Mouse (Mus musculus) liver, adult 2 months (tissue): ENCODE results near the gene Pheta2. TPM values are rescaled to one million over a fixed set of nuclear protein-coding genes. Genes with fewer than 3 reads are reported as not detected.

Experiments
- DNase-seq: peaks from one replicate; pipeline ENCODE4 v3.0.0-alpha.2; 2011; ENCODE audit warnings: low read depth, low spot score; ENCODE audit errors: extremely low read depth
- H3K27ac ChIP-seq: fragments of 200-500 bp; replicated peaks from 2 replicates; pipeline ENCODE4 v1.5.1; 2012; ENCODE audit warnings: low read depth, mild to moderate bottlenecking, control low read depth, inconsistent platforms, low read length; ENCODE audit not compliant: insufficient read depth
- H3K27me3 ChIP-seq: fragments of 200-500 bp; 2 replicates; pipeline ENCODE4 v1.6.1; 2012; ENCODE audit warnings: mild to moderate bottlenecking, moderate library complexity, low read length, inconsistent platforms; ENCODE audit not compliant: control insufficient read depth, insufficient read depth
- H3K36me3 ChIP-seq: fragments of 200-500 bp; 2 replicates; pipeline ENCODE4 v1.6.1; 2012; ENCODE audit warnings: low read length, inconsistent platforms; ENCODE audit not compliant: control insufficient read depth, insufficient read depth
- H3K4me1 ChIP-seq: fragments of 200-500 bp; 2 replicates; pipeline ENCODE4 v1.6.1; 2011; ENCODE audit warnings: low read length; ENCODE audit not compliant: control insufficient read depth, insufficient read depth
- H3K4me3 ChIP-seq: fragments of 200-500 bp; 2 replicates; pipeline ENCODE4 v1.5.1; 2011; ENCODE audit warnings: low read depth, mild to moderate bottlenecking, control low read depth, low read length, moderate library complexity; ENCODE audit not compliant: insufficient read depth
- H3K79me2 ChIP-seq: fragments of 200-500 bp; 2 replicates; pipeline ENCODE4 v1.6.1; 2012; ENCODE audit warnings: inconsistent platforms, mild to moderate bottlenecking, low read length, moderate library complexity; ENCODE audit not compliant: control insufficient read depth, insufficient read depth
- H3K9ac ChIP-seq: fragments of 200-500 bp; 2 replicates; pipeline ENCODE4 v1.6.1; 2012; ENCODE audit warnings: low read depth, mild to moderate bottlenecking, control low read depth, inconsistent platforms, low read length
- CTCF ChIP-seq: fragments of 200-500 bp; IDR thresholded peaks from 2 replicates; pipeline ENCODE4 v1.5.1; 2011; ENCODE audit warnings: low read depth, low read length, control low read depth
- POLR2A ChIP-seq: fragments of 200-500 bp; IDR thresholded peaks from 2 replicates; pipeline ENCODE4 v1.6.1; 2011; ENCODE audit warnings: low read length, control low read depth; ENCODE audit not compliant: insufficient read depth; ENCODE audit errors: extremely low read depth
- WGBS: fragments of 180-500 bp; shearing (Covaris S2); methylation state at CpG from one replicate; pipeline ENCODE4 v1.1.7; 2018; 5-methylcytosine and 5-hydroxymethylcytosine counted together
- polyA plus RNA-seq: library from polyadenylated mRNA; depleted of rRNA; stranded (reverse); fragments of >200 nt; gene quantifications from 2 replicates; pipeline ENCODE4 v1.2.3, GENCODE M21; 2012
- total RNA-seq: library from RNA; depleted of rRNA; stranded (reverse); fragments of >200 nt; gene quantifications from 2 replicates; pipeline ENCODE4 v1.2.3, GENCODE M21; 2014

Gene Pheta2
- total and polyA plus RNA-seq, 2 experiments, result 0.09 to 0.10 TPM

DNA sequence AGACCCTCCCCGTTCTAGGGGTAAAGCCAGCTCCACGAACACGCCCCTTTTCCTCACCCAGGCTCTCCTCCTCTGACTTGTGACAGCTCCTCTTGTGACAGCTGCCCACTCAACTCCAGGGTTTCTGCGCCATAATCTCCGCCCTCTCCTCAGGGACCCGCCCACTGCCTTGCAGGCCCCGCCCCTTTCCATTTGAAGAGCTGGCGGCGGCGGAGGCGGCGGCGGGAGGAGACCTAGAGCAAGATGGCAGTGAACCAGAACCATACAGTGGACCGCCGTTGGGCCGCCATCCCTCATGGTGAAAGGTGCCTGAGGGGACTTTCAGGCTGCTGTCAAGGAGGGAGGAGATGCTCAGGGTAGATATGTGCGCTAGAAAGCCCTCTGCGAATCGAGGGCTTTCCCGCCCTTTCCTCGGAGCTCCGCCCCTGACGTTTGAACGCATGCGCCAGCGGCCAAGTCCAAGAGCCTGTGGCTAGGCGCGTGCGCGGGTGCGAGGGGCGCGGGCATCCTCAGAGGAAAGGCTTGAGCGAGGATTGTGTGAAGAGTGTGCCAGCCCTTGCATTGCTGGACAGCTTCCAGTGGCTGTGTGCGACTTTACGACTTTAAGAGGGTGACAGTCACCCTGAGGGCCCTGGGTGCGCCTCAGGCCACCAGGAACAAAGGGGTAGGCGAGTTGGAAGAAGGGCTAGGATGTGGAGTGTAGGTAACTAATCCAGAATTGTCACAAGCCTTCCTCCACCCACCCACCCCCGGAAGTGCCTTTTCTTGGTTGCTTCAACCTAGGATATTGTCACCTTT lies 39.8 kb upstream of the Pheta2 start, which contains the start of gene Wbp2nl:
TSS of gene Wbp2nl (plus strand) at position 191 of the 798 bp plus-strand sequence.
- H3K9ac ChIP-seq, result no peak within 1 kb of the TSS
- H3K79me2 ChIP-seq, result no peaks in the 10 kb centered on the region
- no peak for DNase-seq
- no peak for TF ChIP-seq CTCF
- no peak for TF ChIP-seq POLR2A
- 72% methylated on average over 39 of the region's 39 CpGs for WGBS
- H3K27me3 ChIP-seq, result peaks cover 3% of the 10 kb centered on the region; the same call in 1 of the 2 replicates
- no peaks in the 10 kb centered on the region for H3K4me1 ChIP-seq
- H3K27ac ChIP-seq, result no peak within 1 kb of the TSS
- H3K36me3 ChIP-seq, result no peaks in the 10 kb centered on the region
- H3K4me3 ChIP-seq, result no peak within 1 kb of the TSS

DNA sequence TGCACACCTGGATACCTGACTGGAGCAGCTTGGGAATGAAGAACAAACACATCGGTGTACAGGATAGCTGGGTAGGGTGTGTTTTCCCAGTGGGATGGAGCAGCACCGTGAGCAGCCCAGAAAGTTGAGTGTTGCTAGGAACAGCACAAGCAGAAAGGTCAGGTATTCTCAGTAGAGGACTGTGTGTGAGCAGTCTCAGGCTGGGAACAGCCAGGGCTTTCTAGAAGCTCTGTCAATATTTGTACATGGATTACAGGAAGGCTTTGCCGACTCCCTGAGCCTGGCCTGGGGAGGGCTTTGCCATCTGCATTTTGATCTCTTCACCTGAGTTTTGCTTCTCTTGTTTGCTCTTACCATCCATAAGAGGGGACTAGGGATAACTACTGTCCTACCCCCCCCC lies 31.6 kb upstream of the Pheta2 start:
- H3K36me3 ChIP-seq, result no peaks in the 10 kb centered on the region
- 21% methylated on average over 3 of the region's 3 CpGs for WGBS
- H3K27ac ChIP-seq, result no peak overlapping the region
- H3K27me3 ChIP-seq, result no peaks in the 10 kb centered on the region
- H3K4me1 ChIP-seq, result no peaks in the 10 kb centered on the region
- no peak overlapping the region for H3K4me3 ChIP-seq
- TF ChIP-seq POLR2A (no peak), CTCF (no peak)
- no peak for DNase-seq
- no peak overlapping the region for H3K9ac ChIP-seq
- H3K79me2 ChIP-seq, result no peaks in the 10 kb centered on the region

DNA sequence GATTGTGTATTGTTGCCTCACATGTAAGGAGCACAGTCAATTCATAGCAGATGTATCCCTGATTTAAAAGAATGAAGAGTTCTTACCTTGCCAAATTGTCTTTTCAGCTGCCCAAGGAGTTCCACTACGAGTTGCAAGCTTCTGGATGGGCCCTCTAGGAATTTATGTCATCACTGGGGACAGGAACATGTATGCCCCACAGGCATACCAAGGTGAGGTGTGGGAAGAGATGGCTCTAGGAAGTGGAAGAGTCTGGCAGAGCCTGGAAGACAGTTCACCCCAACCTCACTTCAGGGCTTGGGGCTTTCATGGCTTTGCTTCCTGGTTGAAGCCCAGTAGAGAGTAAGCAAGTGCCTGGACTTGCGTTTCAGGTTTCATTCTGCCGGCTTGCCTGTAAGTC lies 30.3 kb upstream of the Pheta2 start:
- Histone ChIP-seq H3K9ac (no peak overlapping the region), H3K27ac (no peak overlapping the region), H3K4me3 (no peak overlapping the region), H3K36me3 (no peaks in the 10 kb centered on the region), H3K79me2 (no peaks in the 10 kb centered on the region), H3K4me1 (no peaks in the 10 kb centered on the region), H3K27me3 (no peaks in the 10 kb centered on the region)
- TF ChIP-seq POLR2A (no peak), CTCF (no peak)
- WGBS, result 84% methylated on average over 3 of the region's 3 CpGs
- DNase-seq, result no peak

DNA sequence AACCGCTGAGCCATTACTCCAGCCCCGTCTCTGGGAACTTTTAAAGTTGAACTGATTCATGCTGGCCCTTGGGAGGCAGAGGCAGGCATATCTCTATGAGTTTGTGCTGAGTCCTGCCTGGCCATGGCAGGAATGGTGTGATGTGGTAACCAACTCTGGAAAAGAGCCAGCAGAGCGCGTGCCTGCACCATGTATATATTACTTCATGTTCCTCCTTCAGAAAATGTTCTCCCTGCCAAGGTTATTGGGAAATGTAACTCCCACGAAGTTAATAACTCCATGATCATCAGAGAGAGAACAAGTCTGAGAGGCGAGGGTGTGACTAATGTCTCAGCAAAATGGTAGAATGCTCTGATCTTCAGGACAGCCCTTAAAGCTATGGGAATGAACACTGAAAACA lies 20.9 kb upstream of the Pheta2 start:
- H3K9ac ChIP-seq, result no peak overlapping the region
- no peak for DNase-seq
- H3K27me3 ChIP-seq, result no peaks in the 10 kb centered on the region
- H3K4me3 ChIP-seq, result no peak overlapping the region
- H3K79me2 ChIP-seq, result no peaks in the 10 kb centered on the region
- H3K27ac ChIP-seq, result no peak overlapping the region
- WGBS, result 80% methylated on average over 6 of the region's 6 CpGs
- TF ChIP-seq POLR2A, result no peak
- TF ChIP-seq CTCF, result no peak
- no peaks in the 10 kb centered on the region for H3K4me1 ChIP-seq
- H3K36me3 ChIP-seq, result no peaks in the 10 kb centered on the region

DNA sequence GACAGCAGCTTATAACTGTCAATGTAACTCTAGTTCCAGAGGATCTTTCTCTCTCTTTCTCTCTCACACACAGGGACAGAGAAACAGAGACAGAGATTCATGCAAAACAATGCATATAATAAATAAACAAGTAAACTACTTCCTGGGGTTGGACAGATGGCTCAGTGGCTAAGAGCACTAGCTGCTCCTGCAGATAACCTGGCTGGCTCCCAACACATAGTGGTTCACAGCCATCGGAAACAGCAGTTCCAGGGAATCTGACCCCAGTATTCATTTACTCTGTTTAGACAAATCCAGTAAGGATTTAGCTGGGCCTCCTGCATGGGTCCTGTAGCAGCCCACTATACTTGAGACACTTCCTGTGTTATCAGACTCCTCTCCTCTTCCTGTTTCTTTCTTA lies 19.1 kb upstream of the Pheta2 start:
- Histone ChIP-seq H3K36me3 (no peaks in the 10 kb centered on the region), H3K9ac (no peak overlapping the region), H3K4me1 (no peaks in the 10 kb centered on the region), H3K79me2 (no peaks in the 10 kb centered on the region), H3K4me3 (no peak overlapping the region), H3K27me3 (no peaks in the 10 kb centered on the region), H3K27ac (no peak overlapping the region)
- DNase-seq, result no peak
- WGBS, result 32% methylated on average over 1 of the region's 1 CpGs
- TF ChIP-seq CTCF (no peak), POLR2A (no peak)

DNA sequence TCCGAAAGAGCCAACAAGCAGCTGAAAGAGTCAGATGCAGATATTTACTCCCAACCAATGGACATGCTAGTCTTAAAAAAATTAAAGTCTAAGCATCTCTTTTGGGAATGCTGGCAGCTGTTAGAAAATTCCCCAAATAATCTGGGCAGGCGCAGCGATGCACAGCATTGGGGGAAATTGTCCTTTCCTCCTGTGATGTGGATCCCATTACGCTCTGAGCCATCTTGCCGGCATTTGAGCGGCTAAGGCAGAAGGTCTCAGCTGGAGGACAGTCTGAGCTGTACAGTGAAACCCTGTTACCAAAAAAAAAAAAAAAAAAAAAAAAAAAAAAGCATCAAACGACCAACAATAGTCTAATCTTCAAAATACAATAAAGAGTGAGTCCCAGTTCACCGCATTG lies 16.5 kb upstream of the Pheta2 start:
- TF ChIP-seq CTCF, result no peak
- TF ChIP-seq POLR2A, result no peak
- H3K79me2 ChIP-seq, result no peaks in the 10 kb centered on the region
- no peak overlapping the region for H3K9ac ChIP-seq
- no peaks in the 10 kb centered on the region for H3K4me1 ChIP-seq
- no peaks in the 10 kb centered on the region for H3K27me3 ChIP-seq
- H3K27ac ChIP-seq, result no peak overlapping the region
- H3K4me3 ChIP-seq, result no peak overlapping the region
- 80% methylated on average over 8 of the region's 8 CpGs for WGBS
- H3K36me3 ChIP-seq, result no peaks in the 10 kb centered on the region
- no peak for DNase-seq
